Mouse (Mus musculus) layer of hippocampus, postnatal 10 days (tissue): ENCODE data around the gene Tspan9. TPM values are rescaled to one million over a fixed set of nuclear protein-coding genes. Genes with fewer than 3 reads are reported as not detected.

Experiments used
- DNase-seq, 2 experiments: peaks; one replicate each; pipeline ENCODE4 v3.0.0; 2021; ENCODE audit warnings: low spot score in 2 of 2
- total RNA-seq, 2 experiments: library from RNA; stranded (reverse); gene quantifications; 2 replicates each; pipeline ENCODE4 v1.2.3; 2021

Gene Tspan9
- total RNA-seq, 2 experiments from 2014 or later = 79.8 to 84.6 TPM

GRCm38 (mm10) chr6:128041836-128042235 lies 101.6 kb downstream of the Tspan9 start:
- no peak for DNase-seq

- DNase-seq = no peak
These were observed 104.2 kb downstream of the Tspan9 start for GRCm38 (mm10) chr6:128039077-128039766.

GRCm38 (mm10) chr6:128038568-128038967 lies 104.8 kb downstream of the Tspan9 start:
- no peak for DNase-seq

- DNase-seq = no peak
These were observed 106.8 kb downstream of the Tspan9 start for GRCm38 (mm10) chr6:128036597-128036996.

- DNase-seq = peak in 1 of 2 experiments; percentile 51
These were observed 107.5 kb downstream of the Tspan9 start for GRCm38 (mm10) chr6:128035930-128036309.

- DNase-seq = peak; percentile 59 to 72
These were observed 108.0 kb downstream of the Tspan9 start for GRCm38 (mm10) chr6:128035250-128035929.

GRCm38 (mm10) chr6:128034317-128035249 lies 108.8 kb downstream of the Tspan9 start:
- peak; percentile 73 to 76 for DNase-seq

GRCm38 (mm10) chr6:128033868-128034250 lies 109.5 kb downstream of the Tspan9 start:
- no peak for DNase-seq

GRCm38 (mm10) chr6:128033172-128033867 lies 110.1 kb downstream of the Tspan9 start:
- peak in 1 of 2 experiments; percentile 43 for DNase-seq

GRCm38 (mm10) chr6:128032252-128033171 lies 110.9 kb downstream of the Tspan9 start:
- DNase-seq = peak; percentile 91 to 92

- DNase-seq = no peak
These were observed 111.8 kb downstream of the Tspan9 start for GRCm38 (mm10) chr6:128031584-128031983.

- DNase-seq = peak; percentile 61 to 63
These were observed 112.3 kb downstream of the Tspan9 start for GRCm38 (mm10) chr6:128031096-128031495.

- no peak for DNase-seq
These were observed 112.9 kb downstream of the Tspan9 start for GRCm38 (mm10) chr6:128030475-128030874.

GRCm38 (mm10) chr6:128029517-128030348 lies 113.7 kb downstream of the Tspan9 start:
- no peak for DNase-seq

GRCm38 (mm10) chr6:128028116-128028940 lies 115.1 kb downstream of the Tspan9 start:
- peak; percentile 73 to 79 for DNase-seq

- DNase-seq = no peak
These were observed 117.4 kb downstream of the Tspan9 start for GRCm38 (mm10) chr6:128025997-128026396.

GRCm38 (mm10) chr6:128025581-128025980 lies 117.8 kb downstream of the Tspan9 start:
- no peak for DNase-seq

GRCm38 (mm10) chr6:128022207-128022606 lies 121.2 kb downstream of the Tspan9 start:
- DNase-seq = no peak
